Mouse (Mus musculus) megakaryocyte, embryonic 14.5 days (primary cell): ENCODE results near the gene Ipcef1.

Source experiments
- FLI1 ChIP-seq: IDR thresholded peaks from 2 replicates; pipeline ENCODE4 v1.6.1; 2012; ENCODE audit warnings: low read length, inconsistent platforms, mixed read lengths
- GATA1 ChIP-seq: IDR thresholded peaks from 3 replicates; pipeline ENCODE4 v1.6.1; 2012; ENCODE audit warnings: mixed read lengths, low read length, inconsistent platforms, borderline replicate concordance

GRCm38 (mm10) chr10:7035547-7035946 is 16.7 kb downstream of the Ipcef1 start:
- no peak for TF ChIP-seq GATA1
- no peak for TF ChIP-seq FLI1
